Mouse (Mus musculus): Measurements from ENCODE around the gene Srrm1. TPM values are rescaled to one million over a fixed set of nuclear protein-coding genes. Genes with fewer than 3 reads are reported as not detected.

Gene Srrm1
- polyA plus RNA-seq, 1 experiment from 2014 or later, result 108 TPM

- DNase-seq (ENCODE audit: low spot score) (peak; percentile 21), ATAC-seq (ENCODE audit: low FRiP score, low TSS enrichment) (no peak)
- TF ChIP-seq EP300 (optimal IDR thresholded peaks at IDR 0.05), result no peak
- TF ChIP-seq CTCF (IDR thresholded peaks at IDR 0.05; ENCODE audit: low read depth), result no peak
- Histone ChIP-seq H3K9ac (ENCODE audit: low read length) (peak overlapping the region; percentile 57; the same call in 1 of the 2 replicates), H3K9me3 (ENCODE audit: control insufficient read depth, low read length) (no peaks in the 10 kb centered on the region), H3K27me3 (ENCODE audit: control insufficient read depth, insufficient read depth, low read length) (no peaks in the 10 kb centered on the region), H3K4me3 (ENCODE audit: low read depth, low read length) (peak overlapping the region; percentile 39), H3K36me3 (ENCODE audit: control insufficient read depth, insufficient read depth, low read length) (no peaks in the 10 kb centered on the region), H3K27ac (replicated peaks) (peak overlapping the region; percentile 95), H3K4me2 (replicated peaks; ENCODE audit: low read depth) (peak overlapping the region; percentile 60), H3K4me1 (replicated peaks; ENCODE audit: control insufficient read depth, insufficient read depth) (0 out of 2 replicates have a peak, but pooled peaks cover 3% of the 10 kb centered on the region)
- WGBS, result 12% methylated on average over 12 of the region's 12 CpGs
These were observed 801 bp upstream of the Srrm1 start for GRCm38 (mm10) chr4:135353794-135354450.

DNA sequence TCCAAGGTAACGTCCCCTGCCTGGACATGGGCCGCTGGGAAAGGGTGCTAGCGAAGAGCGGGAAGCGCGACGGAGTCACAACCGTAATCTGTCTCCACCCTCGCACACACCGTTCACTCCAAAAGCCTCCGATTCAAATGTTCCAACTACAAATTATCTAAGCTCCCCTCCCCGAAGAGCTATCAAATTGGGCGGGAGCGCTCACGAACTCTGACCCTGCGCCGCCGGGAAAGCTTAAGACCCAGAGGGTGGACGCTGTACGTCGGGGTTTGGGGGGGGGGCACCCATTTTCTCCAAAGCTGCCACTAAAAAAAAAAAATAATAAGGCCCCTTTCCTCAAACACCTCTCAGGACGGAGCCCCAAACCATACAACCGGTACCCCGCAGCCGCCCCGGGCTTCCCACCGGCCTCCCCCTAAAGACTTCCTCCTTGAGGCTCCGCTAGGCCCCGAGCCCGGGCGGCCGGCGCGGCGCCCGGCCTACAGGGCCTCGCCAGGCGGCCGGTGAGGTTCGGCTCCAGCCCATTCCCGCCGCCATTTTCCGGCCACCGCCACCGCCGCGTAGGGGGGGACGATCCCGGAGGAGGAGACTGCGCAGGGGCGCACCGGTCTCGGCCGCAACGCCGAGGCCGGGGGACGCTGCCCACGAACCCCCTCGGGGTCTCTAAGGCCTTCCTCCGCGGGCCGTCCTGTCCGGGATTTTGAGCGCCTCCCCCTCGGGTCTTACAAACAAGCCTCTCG is 625 bp downstream of the Srrm1 start:
- peak overlapping the region; percentile 85 for H3K4me2 ChIP-seq (replicated peaks; ENCODE audit: low read depth)
- TF ChIP-seq CTCF (IDR thresholded peaks at IDR 0.05; ENCODE audit: low read depth), result no peak
- TF ChIP-seq EP300 (optimal IDR thresholded peaks at IDR 0.05), result no peak
- H3K27me3 ChIP-seq (ENCODE audit: control insufficient read depth, insufficient read depth, low read length), result no peaks in the 10 kb centered on the region
- peak overlapping the region; percentile 97 for H3K27ac ChIP-seq (replicated peaks)
- ATAC-seq (ENCODE audit: low FRiP score, low TSS enrichment), result peak; percentile 24
- H3K4me3 ChIP-seq (ENCODE audit: low read depth, low read length), result peak overlapping the region; percentile 99
- H3K9ac ChIP-seq (ENCODE audit: low read length), result peak overlapping the region; percentile 99
- no peaks in the 10 kb centered on the region for H3K9me3 ChIP-seq (ENCODE audit: control insufficient read depth, low read length)
- H3K4me1 ChIP-seq (replicated peaks; ENCODE audit: control insufficient read depth, insufficient read depth), result 0 out of 2 replicates have a peak, but pooled peaks cover 3% of the 10 kb centered on the region
- H3K36me3 ChIP-seq (ENCODE audit: control insufficient read depth, insufficient read depth, low read length), result no peaks in the 10 kb centered on the region
- peak; percentile 50 for DNase-seq (ENCODE audit: low spot score)
- WGBS, result 0% methylated on average over 54 of the region's 67 CpGs

DNA sequence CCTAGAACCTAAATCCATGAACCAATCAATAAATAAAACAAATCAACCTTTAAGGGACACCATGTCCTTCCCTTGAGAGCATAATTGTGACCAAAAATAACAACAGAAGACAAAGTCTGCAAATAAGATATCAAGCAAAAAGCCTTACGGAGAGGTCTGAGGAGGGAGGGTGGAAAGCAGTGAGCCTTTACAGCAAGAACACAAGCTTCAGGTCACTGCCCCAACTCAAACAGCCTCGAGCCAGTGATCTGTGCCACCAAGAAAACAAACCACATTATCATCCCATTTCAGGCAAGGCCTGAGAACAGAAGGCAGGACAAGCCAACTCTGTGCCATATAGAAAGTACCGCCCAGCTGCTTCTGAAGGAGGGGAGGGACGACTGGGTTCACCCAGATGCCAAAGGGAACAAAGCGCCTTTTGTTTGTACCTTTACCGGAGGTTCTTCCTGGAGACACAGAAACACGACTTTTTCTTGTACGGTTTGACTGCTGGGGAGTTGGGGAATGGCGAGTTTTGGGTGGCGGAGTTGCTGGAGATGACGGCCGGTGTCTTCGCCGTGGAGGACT is 15.7 kb downstream of the Srrm1 start:
- H3K36me3 ChIP-seq (ENCODE audit: control insufficient read depth, insufficient read depth, low read length), result peaks cover 46% of the 10 kb centered on the region
- H3K9me3 ChIP-seq (ENCODE audit: control insufficient read depth, low read length), result no peaks in the 10 kb centered on the region
- H3K27ac ChIP-seq (replicated peaks), result peak overlapping the region; percentile 53; the same call in 1 of the 2 replicates
- no peak overlapping the region for H3K9ac ChIP-seq (ENCODE audit: low read length)
- DNase-seq (ENCODE audit: low spot score) (peak; percentile 55), ATAC-seq (ENCODE audit: low FRiP score, low TSS enrichment) (peak; percentile 78)
- 65% methylated on average over 14 of the region's 14 CpGs for WGBS
- H3K4me2 ChIP-seq (replicated peaks; ENCODE audit: low read depth), result no peak overlapping the region
- H3K4me3 ChIP-seq (ENCODE audit: low read depth, low read length), result no peak overlapping the region
- no peaks in the 10 kb centered on the region for H3K4me1 ChIP-seq (replicated peaks; ENCODE audit: control insufficient read depth, insufficient read depth)
- no peaks in the 10 kb centered on the region for H3K27me3 ChIP-seq (ENCODE audit: control insufficient read depth, insufficient read depth, low read length)
- TF ChIP-seq CTCF (IDR thresholded peaks at IDR 0.05; ENCODE audit: low read depth) (no peak), EP300 (optimal IDR thresholded peaks at IDR 0.05) (no peak)

GRCm38 (mm10) chr4:135336023-135336357 is 17.1 kb downstream of the Srrm1 start:
- H3K4me2 ChIP-seq (replicated peaks; ENCODE audit: low read depth), result no peak overlapping the region
- ATAC-seq (ENCODE audit: low FRiP score, low TSS enrichment) (no peak; the same call in 1 of the 2 replicates), DNase-seq (ENCODE audit: low spot score) (no peak)
- H3K27ac ChIP-seq (replicated peaks), result no peak overlapping the region
- H3K4me1 ChIP-seq (replicated peaks; ENCODE audit: control insufficient read depth, insufficient read depth), result no peaks in the 10 kb centered on the region
- H3K4me3 ChIP-seq (ENCODE audit: low read depth, low read length), result no peak overlapping the region
- no peaks in the 10 kb centered on the region for H3K9me3 ChIP-seq (ENCODE audit: control insufficient read depth, low read length)
- WGBS, result 65% methylated on average over 3 of the region's 3 CpGs
- no peak overlapping the region for H3K9ac ChIP-seq (ENCODE audit: low read length)
- H3K27me3 ChIP-seq (ENCODE audit: control insufficient read depth, insufficient read depth, low read length), result no peaks in the 10 kb centered on the region
- H3K36me3 ChIP-seq (ENCODE audit: control insufficient read depth, insufficient read depth, low read length), result peaks cover 44% of the 10 kb centered on the region
- TF ChIP-seq CTCF (IDR thresholded peaks at IDR 0.05; ENCODE audit: low read depth) (no peak), EP300 (optimal IDR thresholded peaks at IDR 0.05) (no peak)

DNA sequence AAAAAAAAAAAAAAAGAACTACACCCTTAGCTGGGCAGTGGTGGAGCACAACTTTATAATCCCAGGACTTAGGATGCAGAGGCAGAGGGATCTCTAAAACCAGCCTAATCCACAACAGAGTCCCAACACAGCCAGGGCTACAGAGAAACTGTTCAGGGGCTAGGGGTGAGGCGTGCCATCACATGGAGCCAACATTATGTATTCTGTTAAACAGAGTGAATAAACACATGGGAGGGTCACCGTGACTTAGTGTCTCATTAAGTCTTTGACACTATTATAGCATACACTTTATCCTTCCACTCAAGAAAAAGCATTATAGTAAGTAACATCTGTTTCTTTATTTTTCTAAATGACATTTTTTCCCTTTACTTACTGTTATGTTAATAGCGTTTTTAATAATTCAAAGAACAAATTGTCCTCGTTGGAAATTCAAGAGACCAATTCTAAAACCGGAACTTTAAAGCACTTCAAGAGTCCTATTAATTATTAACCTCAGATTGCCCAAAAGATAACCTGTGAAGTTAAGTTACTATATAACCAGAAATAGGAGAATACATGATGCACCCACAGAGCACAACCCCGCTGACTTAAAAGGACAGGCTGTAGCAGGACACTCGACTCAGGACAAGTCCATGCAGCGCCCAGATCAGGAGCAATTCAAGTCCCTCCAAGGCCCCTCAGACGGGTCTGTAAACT is 17.6 kb downstream of the Srrm1 start:
- Histone ChIP-seq H3K9ac (ENCODE audit: low read length) (no peak overlapping the region), H3K4me1 (replicated peaks; ENCODE audit: control insufficient read depth, insufficient read depth) (no peaks in the 10 kb centered on the region), H3K27me3 (ENCODE audit: control insufficient read depth, insufficient read depth, low read length) (no peaks in the 10 kb centered on the region), H3K27ac (replicated peaks) (no peak overlapping the region), H3K4me2 (replicated peaks; ENCODE audit: low read depth) (no peak overlapping the region), H3K4me3 (ENCODE audit: low read depth, low read length) (no peak overlapping the region), H3K36me3 (ENCODE audit: control insufficient read depth, insufficient read depth, low read length) (peaks cover 43% of the 10 kb centered on the region), H3K9me3 (ENCODE audit: control insufficient read depth, low read length) (no peaks in the 10 kb centered on the region)
- TF ChIP-seq EP300 (optimal IDR thresholded peaks at IDR 0.05), result no peak
- TF ChIP-seq CTCF (IDR thresholded peaks at IDR 0.05; ENCODE audit: low read depth), result no peak
- 56% methylated on average over 9 of the region's 9 CpGs for WGBS
- ATAC-seq (ENCODE audit: low FRiP score, low TSS enrichment), result no peak; the same call in 1 of the 2 replicates
- no peak for DNase-seq (ENCODE audit: low spot score)

All from stomach, postnatal 0 days (tissue).